8 mouse cellular contexts compared by ENCODE assay signal in genomic region chr13:98573261-98574056, GRCm38 (mm10).
DNase-seq lines count a peak whose midpoint lies in the region; ATAC-seq lines count a peak whose summit lies in the region.

No protein-coding gene starts in this region.

- peak overlapping the region; percentile 65 for H3K27ac ChIP-seq in heart, embryonic 10.5 days
- no peak overlapping the region for H3K27ac ChIP-seq in brown adipose tissue, adult 24 weeks (replicated peaks; ENCODE audit: low read depth, low read length)
- 0 out of 2 replicates have a peak overlapping the region, but pooled peaks have one; percentile 8 for H3K27ac ChIP-seq in hindbrain, embryonic 12.5 days
- no peak overlapping the region for H3K27ac ChIP-seq in midbrain, embryonic 14.5 days (replicated peaks; ENCODE audit: low read depth, low read length)

- peak; percentile 49 for ATAC-seq in hindbrain, embryonic 12.5 days (ENCODE audit: low FRiP score)
- ATAC-seq in midbrain, embryonic 14.5 days (ENCODE audit: low FRiP score, low TSS enrichment) = peak; percentile 38; the same call in 1 of the 2 replicates

- H3K9me3 ChIP-seq in heart, embryonic 10.5 days = no peaks in the 10 kb centered on the region
- no peaks in the 10 kb centered on the region for H3K9me3 ChIP-seq in hindbrain, embryonic 12.5 days (replicated peaks)
- no peaks in the 10 kb centered on the region for H3K9me3 ChIP-seq in midbrain, embryonic 14.5 days (ENCODE audit: control insufficient read depth, low read length)

- peaks cover 78% of the 10 kb centered on the region for H3K27me3 ChIP-seq in heart, embryonic 10.5 days (ENCODE audit: insufficient read depth, poor library complexity, severe bottlenecking)
- peaks cover 68% of the 10 kb centered on the region for H3K27me3 ChIP-seq in hindbrain, embryonic 12.5 days
- peaks cover 74% of the 10 kb centered on the region for H3K27me3 ChIP-seq in midbrain, embryonic 14.5 days (ENCODE audit: control insufficient read depth, insufficient read depth, low read length)

- peak overlapping the region; percentile 61 for H3K4me2 ChIP-seq in hindbrain, embryonic 12.5 days (replicated peaks)
- H3K4me2 ChIP-seq in midbrain, embryonic 14.5 days (ENCODE audit: low read length) = peak overlapping the region; percentile 62

- H3K36me3 ChIP-seq in heart, embryonic 10.5 days = no peaks in the 10 kb centered on the region
- H3K36me3 ChIP-seq in hindbrain, embryonic 12.5 days = no peaks in the 10 kb centered on the region
- H3K36me3 ChIP-seq in midbrain, embryonic 14.5 days (ENCODE audit: control insufficient read depth, insufficient read depth, low read length) = no peaks in the 10 kb centered on the region

- 22% methylated on average over 39 of the region's 39 CpGs for WGBS in heart, embryonic 10.5 days
- WGBS in hindbrain, embryonic 12.5 days = 11% methylated on average over 39 of the region's 39 CpGs
- WGBS in midbrain, embryonic 14.5 days = 8% methylated on average over 39 of the region's 39 CpGs

- H3K4me3 ChIP-seq in heart, embryonic 10.5 days = peak overlapping the region; percentile 65
- H3K4me3 ChIP-seq in brown adipose tissue, adult 24 weeks (ENCODE audit: insufficient read depth, low read depth, low read length) = peak overlapping the region; percentile 35; the same call in 1 of the 2 replicates
- H3K4me3 ChIP-seq in hindbrain, embryonic 12.5 days = peak overlapping the region; percentile 39
- H3K4me3 ChIP-seq in midbrain, embryonic 14.5 days (replicated peaks; ENCODE audit: low read depth, low read length) = peak overlapping the region; percentile 33

- no peak for DNase-seq in heart, embryonic 10.5 days (ENCODE audit: low spot score)
- DNase-seq in heart, postnatal 4 days = no peak
- DNase-seq in midbrain, embryonic 14.5 days = peak; percentile 55
- no peak for DNase-seq in layer of hippocampus, adult 9-10 months (ENCODE audit: low spot score)
- DNase-seq in cerebellum, adult 8-10 months = no peak
- no peak for DNase-seq in adrenal gland, adult 18-20 months (ENCODE audit: low spot score in 2 of 2)

- peaks cover 24% of the 10 kb centered on the region for H3K4me1 ChIP-seq in heart, embryonic 10.5 days
- no peaks in the 10 kb centered on the region for H3K4me1 ChIP-seq in brown adipose tissue, adult 24 weeks (ENCODE audit: control insufficient read depth, insufficient read depth, insufficient read length, low read length)
- peaks cover 22% of the 10 kb centered on the region for H3K4me1 ChIP-seq in hindbrain, embryonic 12.5 days
- H3K4me1 ChIP-seq in midbrain, embryonic 14.5 days (ENCODE audit: control insufficient read depth, insufficient read depth, low read length) = peaks cover 21% of the 10 kb centered on the region

- 0 out of 2 replicates have a peak overlapping the region, but pooled peaks have one; percentile 41 for H3K9ac ChIP-seq in hindbrain, embryonic 12.5 days
- peak overlapping the region; percentile 44; the same call in 1 of the 2 replicates for H3K9ac ChIP-seq in midbrain, embryonic 14.5 days (replicated peaks; ENCODE audit: low read length)

Comparison
In these comparisons a context has a peak if more than half of its experiments do, and no peak if none do; other contexts are left out.
1. H3K27ac ChIP-seq: peak in heart, embryonic 10.5 days (single experiment) and hindbrain, embryonic 12.5 days (single experiment); none in brown adipose tissue, adult 24 weeks (single experiment) and midbrain, embryonic 14.5 days (single experiment).
2. Peak in every context shown above with its lines, with median percentiles within 50 percentile points of each other: H3K4me3 ChIP-seq.